Mouse (Mus musculus) left cerebral cortex, postnatal 25 days (tissue): Measurements from ENCODE around the gene Krt14. TPM values are rescaled to one million over a fixed set of nuclear protein-coding genes. Genes with fewer than 3 reads are reported as not detected.
"Not testable (repeated sequence)": the region's sequence is repeated elsewhere in the genome, so short reads cannot be mapped to it uniquely, and the experiment has no call there.

ENCODE experiments used
- DNase-seq, 2 experiments: peaks; one replicate each; pipeline ENCODE4 v3.0.0; 2022; ENCODE audit warnings: low spot score in 2 of 2, mixed read lengths in 1 of 2
- intact Hi-C: fragments of 180-260 bp; cut with DNase I; formaldehyde crosslinking; loops from one replicate; pipeline ENCODE4 v1.15.1; 2025
- total RNA-seq, 2 experiments: library from RNA; stranded (reverse); gene quantifications; 2 replicates each; pipeline ENCODE4 v1.2.3; 2021

The Krt14 gene
- total RNA-seq = not detected

GRCm38 (mm10) chr11:100207498-100207897 is at the start of gene Krt14:
TSS of gene Krt14 (minus strand) at chr11:100207548.
- intact Hi-C loops = no loop called here
- DNase-seq = no peak

- intact Hi-C loops = no loop called here
- DNase-seq = no peak
Observed at GRCm38 (mm10) chr11:100255514-100255913, 48.2 kb upstream of the Krt14 start.

GRCm38 (mm10) chr11:100254360-100255090 is 47.2 kb upstream of the Krt14 start:
- peak in 1 of 2 experiments; percentile 38 for DNase-seq
- intact Hi-C loops = no loop called here

- intact Hi-C loops = loop anchor here (2.0 kb wide), 1 partner anchor 16 kb away; no protein-coding TSS in a partner anchor
Observed at GRCm38 (mm10) chr11:100248852-100249465, 41.6 kb upstream of the Krt14 start, which contains the start of gene Krt16. TSS of gene Krt16 (minus strand) at chr11:100248902.

GRCm38 (mm10) chr11:100246471-100246870 is 39.1 kb upstream of the Krt14 start:
- intact Hi-C loops, DNase-seq: not testable (repeated sequence)

More at GRCm38 (mm10) chr11:100248852-100249465, 41.6 kb upstream of the Krt14 start, which contains the start of gene Krt16:
- no peak for DNase-seq

- DNase-seq, intact Hi-C loops: not testable (repeated sequence)
Observed at GRCm38 (mm10) chr11:100240272-100240671, 32.9 kb upstream of the Krt14 start.

GRCm38 (mm10) chr11:100221741-100222140 is 14.4 kb upstream of the Krt14 start:
- intact Hi-C loops = no loop called here
- DNase-seq = peak; percentile 13 to 53

GRCm38 (mm10) chr11:100219304-100219703 is 12.0 kb upstream of the Krt14 start:
- intact Hi-C loops = no loop called here
- DNase-seq = no peak

GRCm38 (mm10) chr11:100208542-100208941 is 1.2 kb upstream of the Krt14 start:
- no peak for DNase-seq
- intact Hi-C loops = no loop called here

GRCm38 (mm10) chr11:100203448-100203847 is 3.9 kb downstream of the Krt14 start:
- intact Hi-C loops = no loop called here
- DNase-seq = no peak

- intact Hi-C loops = no loop called here
- DNase-seq = no peak
Observed at GRCm38 (mm10) chr11:100202906-100203305, 4.4 kb downstream of the Krt14 start.

GRCm38 (mm10) chr11:100200104-100200820 is 7.1 kb downstream of the Krt14 start:
- DNase-seq = peak; percentile 28 to 34
- intact Hi-C loops = loop anchor here (1.0 kb wide), 1 partner anchor 82 kb away; no protein-coding TSS in a partner anchor

- peak; percentile 25 to 90 for DNase-seq
- intact Hi-C loops = no loop called here
Observed at GRCm38 (mm10) chr11:100198666-100199065, 8.7 kb downstream of the Krt14 start.

GRCm38 (mm10) chr11:100192992-100193391 is 14.4 kb downstream of the Krt14 start, which contains the start of gene Krt9:
TSS of gene Krt9 (minus strand) at chr11:100193246.
- intact Hi-C loops = no loop called here
- peak; percentile 56 to 79 for DNase-seq

GRCm38 (mm10) chr11:100191820-100192219 is 15.5 kb downstream of the Krt14 start:
- intact Hi-C loops = no loop called here
- DNase-seq = peak in 1 of 2 experiments; percentile 23

- intact Hi-C loops = no loop called here
- DNase-seq = no peak
Observed at GRCm38 (mm10) chr11:100186736-100187135, 20.6 kb downstream of the Krt14 start.

GRCm38 (mm10) chr11:100181725-100182124 is 25.6 kb downstream of the Krt14 start:
- intact Hi-C loops = no loop called here
- no peak for DNase-seq

GRCm38 (mm10) chr11:100179260-100179659 is 28.1 kb downstream of the Krt14 start:
- intact Hi-C loops = no loop called here
- DNase-seq = peak in 1 of 2 experiments; percentile 30

GRCm38 (mm10) chr11:100178307-100178706 is 29.0 kb downstream of the Krt14 start:
- DNase-seq = peak; percentile 18 to 22
- intact Hi-C loops = no loop called here

GRCm38 (mm10) chr11:100176791-100177190 is 30.6 kb downstream of the Krt14 start:
- DNase-seq = no peak
- intact Hi-C loops = no loop called here
